Mouse (Mus musculus) megakaryocyte-erythroid progenitor cell, adult 5-6 weeks (primary cell): ENCODE measurements at regions not wholly inside any gene's neighbourhood (a gene's known extent, or its start where the extent isn't known, plus 50 kb on each side); places are given as distances from the start of the nearest gene placed in this dataset.
"Not testable (repeated sequence)": the region's sequence is repeated elsewhere in the genome, so short reads cannot be mapped to it uniquely, and the experiment has no call there.

ENCODE experiments used
- ATAC-seq: replicated peaks from 2 replicates; pipeline ENCODE4 v1.8.0; 2016; ENCODE audit warnings: mild to moderate bottlenecking, inconsistent platforms; ENCODE audit not compliant: severe bottlenecking, poor library complexity, low FRiP score, low TSS enrichment

DNA sequence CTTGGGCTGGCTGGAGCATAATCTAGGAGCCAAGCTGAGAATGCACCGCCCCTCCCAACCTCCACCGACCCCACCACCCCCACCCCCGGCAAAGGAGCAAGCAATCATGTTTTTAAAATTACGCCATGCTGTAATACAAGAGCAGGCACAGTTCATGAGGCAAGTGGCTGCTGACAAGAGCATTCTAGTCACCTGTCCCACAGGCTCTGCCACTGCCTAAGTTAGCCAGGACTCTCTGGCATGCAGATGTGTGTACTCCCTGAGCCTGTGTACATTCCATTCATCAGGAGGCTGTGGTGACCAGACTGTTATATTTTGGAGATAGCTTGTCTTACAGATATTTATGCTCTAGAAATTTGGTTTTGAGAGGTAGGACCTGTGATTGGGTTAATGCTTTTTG lies 520.8 kb upstream of the Pdzrn3 start:
- ATAC-seq, result no peak

DNA sequence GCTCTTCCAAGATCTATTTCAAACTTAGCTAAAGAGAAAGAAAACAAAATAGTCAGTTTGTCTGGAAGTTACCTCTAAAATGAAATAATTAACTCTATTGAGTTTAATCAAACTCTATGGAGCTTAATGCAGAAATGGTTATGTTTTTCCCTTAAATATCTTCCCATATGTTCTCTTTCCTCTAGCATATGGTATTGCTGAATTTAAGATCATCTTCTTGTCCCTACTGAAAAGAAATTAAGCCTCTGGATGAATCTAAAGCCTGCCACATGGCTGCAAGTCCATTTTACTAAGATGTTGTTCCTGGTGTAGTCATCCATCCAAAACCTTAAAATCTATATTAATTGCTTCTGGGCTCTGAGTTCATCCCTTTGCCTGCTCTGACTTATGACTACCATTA lies 513.0 kb upstream of the Pdzrn3 start:
- ATAC-seq, result no peak

DNA sequence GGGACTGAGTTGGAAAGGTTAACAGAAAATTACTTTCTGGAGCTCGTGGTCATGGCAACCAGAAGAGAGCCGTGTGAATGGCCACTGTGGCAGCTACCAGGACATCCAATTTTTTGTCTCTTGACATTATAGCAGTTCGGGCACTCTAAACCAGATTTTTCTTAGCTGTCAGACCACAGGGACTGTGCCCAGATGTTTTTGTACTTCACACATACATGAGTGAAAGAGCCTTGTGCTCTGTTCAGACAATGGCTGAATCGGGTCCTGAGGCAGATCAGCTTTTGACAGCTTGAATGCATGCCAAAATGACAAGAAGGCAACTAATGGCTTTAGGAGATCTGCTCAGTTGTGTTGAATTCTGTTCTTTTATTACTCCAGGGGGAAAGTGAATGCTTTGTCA lies 505.2 kb upstream of the Pdzrn3 start:
- ATAC-seq, result no peak

DNA sequence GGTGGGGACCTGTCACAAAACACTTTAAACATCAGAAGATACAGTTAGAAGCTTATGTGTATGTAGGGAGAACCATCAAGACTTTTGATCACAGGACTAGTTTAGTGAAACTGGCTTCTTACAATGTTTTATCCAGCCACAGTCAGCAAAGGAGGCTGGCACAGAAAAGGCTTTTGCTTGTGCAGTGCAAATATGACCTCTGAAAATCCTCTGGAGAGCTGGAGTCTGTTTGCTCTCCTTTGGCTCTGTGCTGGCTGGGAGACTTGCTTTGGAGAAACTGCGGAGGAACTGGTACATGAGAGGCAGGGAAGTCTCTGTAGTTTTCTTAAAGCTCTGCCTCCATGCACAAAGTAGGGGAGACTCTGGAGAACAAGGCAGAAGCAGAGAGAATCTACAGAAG lies 497.2 kb upstream of the Pdzrn3 start:
- no peak for ATAC-seq

DNA sequence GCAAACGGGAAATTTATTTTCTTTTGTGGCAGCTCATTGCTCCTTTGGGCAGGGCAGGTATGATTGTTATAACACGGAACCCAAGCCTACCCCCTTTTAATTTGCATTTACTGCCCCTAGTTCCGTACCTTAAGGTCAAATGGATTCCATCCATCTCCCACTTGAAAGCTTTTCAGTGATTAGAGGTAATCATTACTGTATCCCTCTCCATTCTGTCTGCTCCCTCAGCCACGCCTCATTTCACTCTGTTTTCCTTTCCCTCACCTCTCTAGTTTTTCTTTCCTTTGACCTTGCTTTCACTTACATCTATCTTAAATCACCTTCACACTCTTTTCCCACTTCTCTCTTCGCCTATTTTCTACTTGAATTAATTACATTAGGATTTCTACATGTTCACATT lies 481.2 kb upstream of the Pdzrn3 start:
- no peak for ATAC-seq

DNA sequence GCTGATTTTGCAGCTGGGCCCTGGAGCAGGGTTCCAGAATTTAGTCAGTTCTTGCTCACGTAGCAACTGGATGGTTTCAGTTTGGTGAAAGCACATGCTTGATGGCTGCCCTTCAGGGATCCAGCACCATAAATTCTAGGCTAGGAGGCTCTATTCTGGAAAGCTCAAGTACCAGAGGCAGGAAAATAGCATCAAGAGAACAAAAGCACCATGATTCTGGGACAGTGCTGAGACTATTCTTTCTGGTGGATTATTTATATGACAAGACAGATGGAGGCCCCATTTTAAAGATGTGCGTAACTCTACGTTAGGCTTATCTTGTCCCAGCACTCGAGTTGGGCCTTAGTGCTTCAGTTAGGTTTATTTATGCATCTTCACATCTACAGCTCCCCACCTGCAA lies 463.0 kb upstream of the Pdzrn3 start:
- no peak for ATAC-seq

DNA sequence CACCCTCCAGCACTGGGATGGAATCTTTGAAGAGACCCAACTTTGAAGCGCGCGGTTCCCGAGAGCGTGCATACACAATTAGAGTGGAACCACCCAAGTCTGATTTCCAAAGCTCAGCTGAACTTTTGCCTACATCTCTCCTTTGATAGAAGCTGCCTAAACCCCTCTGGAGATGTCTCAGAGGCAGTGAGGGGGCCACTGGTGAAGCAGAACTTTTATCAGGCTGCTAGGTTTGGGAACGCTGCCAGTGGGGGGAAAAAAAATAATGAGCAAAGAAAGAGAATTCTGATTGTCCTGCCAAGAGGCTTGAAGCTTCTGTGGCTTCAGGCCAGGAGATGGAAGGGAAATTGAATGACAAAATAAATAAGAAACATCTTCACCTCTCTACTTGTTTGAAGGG lies 459.9 kb upstream of the Pdzrn3 start:
- no peak for ATAC-seq

DNA sequence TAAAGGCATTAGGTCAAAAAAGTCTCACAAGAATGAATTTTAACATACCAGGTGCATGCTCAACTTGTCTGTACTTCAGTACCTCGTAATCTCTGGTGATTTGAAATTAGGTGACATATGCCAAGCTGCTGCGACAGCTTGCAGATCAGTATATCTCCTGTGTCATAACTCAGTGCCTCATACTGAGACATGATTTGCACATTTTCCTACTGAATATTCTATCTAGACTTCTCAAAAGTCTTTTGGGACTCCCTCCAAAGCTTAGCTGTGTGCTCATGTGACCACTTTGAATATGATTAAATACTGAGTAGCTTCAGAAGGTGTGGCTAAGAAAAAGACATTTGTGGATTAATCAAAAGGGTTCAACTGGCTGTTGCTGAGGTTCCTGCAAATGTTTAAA lies 416.3 kb upstream of the Pdzrn3 start:
- ATAC-seq, result no peak

DNA sequence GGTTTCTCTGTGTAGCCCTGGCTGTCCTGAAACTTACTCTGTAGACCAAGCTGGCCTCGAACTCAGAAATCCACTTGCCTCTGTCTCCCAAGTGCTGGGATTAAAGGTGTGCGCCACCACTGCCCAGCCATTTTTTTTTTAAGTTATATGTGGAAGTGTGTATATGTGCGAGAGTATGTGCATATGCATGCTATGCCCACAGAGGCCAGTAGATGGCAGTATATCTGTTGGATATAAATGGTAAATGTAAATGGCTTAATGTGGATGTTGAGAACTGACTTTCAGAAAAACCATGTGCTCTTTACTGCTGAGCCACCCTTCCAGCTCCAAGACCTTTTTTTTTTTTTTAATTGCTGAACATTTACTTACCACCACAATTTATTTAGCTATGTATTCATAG lies 400.2 kb upstream of the Pdzrn3 start:
- ATAC-seq, result no peak

DNA sequence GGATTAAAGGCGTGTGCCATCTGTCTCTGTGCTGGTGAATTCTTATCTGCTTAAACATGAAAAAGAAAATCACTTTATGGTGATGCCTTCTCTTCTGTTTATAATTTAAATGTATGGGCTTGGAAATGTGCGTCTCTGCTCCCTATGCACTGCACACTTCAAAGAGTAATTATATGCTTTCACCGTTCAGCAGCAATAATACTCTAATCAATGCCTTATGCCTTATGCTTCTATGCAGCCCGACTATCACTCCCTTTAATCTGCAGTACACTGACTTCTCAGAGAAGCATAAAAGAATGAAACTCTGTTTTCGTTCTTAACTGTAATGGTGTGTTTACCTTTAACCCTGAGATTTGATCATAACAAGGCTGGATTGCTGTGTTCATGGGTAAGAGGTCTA lies 395.5 kb upstream of the Pdzrn3 start:
- ATAC-seq, result no peak

DNA sequence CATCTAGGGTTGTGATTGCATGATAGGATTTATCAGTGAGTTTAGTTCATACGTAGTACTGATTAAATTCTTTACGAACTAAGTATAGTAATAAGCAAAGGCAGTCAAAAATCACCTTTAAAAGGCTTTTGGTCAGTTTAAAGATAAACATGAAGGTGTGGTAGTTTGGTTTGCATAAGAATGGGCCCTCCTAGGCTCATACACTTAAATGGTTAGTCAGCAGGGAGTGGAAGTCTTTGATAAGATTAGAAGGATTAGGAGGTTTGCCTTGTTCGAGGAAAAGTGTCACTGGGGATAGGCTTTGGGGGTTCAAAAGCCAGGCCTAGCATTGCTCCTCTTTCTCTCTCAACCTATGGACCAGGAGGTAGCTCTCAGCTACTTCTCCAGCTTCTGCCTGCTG lies 357.4 kb upstream of the Pdzrn3 start:
- no peak for ATAC-seq

DNA sequence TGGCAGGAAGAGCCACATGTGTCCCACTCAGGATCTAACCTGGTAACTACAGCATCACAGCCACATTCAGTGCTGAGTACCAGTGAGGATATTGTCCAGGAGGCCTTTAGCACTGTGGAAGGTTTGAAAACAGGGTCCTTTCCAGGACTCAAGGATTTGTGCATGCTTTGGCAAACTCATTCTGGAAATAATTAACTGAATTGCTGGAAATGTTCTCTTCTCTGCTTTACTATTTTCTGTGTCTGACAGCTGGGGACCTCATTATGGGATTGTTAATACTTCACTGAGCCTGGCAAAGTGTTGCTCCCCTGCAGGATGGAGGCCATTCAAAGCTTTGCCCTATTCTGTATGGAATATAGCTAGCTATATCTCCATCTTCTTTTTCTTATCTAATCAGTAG lies 342.8 kb upstream of the Pdzrn3 start:
- no peak for ATAC-seq

DNA sequence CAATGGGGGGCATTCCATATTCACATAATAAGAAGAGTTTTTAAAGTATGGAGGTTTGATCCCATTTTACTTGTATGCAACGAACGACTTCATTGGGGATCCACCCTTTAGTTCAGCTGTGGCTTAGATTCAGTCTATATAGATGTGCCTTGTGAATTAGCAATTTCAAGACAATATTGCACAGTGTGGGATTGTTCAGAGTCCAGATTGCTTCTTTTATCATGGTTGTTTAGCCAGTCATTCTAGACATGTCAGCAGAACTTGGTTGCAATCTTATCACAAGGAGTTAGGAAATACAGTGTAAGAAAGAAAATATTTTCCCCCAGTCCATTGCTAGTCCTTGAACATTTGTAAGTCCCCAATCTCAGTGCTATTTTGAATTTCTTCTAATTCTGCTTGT lies 312.0 kb upstream of the Pdzrn3 start:
- ATAC-seq, result no peak

DNA sequence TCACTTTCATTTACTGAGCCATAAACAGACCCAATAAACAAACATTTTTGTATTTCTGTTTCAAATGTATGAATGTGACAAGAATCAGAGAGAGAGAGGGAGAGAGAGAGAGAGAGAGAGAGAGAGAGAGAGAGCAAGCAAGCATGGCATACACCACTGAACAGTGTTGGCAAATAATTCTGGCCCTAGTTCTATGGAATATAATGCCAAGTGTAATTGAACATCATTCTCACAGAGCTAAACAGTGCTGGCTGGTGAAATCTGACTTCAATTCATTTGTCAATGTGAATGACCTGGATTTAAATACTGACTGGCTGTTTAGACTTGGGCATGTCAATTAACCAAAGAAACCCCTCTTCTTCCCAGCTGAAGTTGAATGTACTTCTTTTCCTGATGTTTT lies 308.9 kb upstream of the Pdzrn3 start:
- ATAC-seq, result no peak

DNA sequence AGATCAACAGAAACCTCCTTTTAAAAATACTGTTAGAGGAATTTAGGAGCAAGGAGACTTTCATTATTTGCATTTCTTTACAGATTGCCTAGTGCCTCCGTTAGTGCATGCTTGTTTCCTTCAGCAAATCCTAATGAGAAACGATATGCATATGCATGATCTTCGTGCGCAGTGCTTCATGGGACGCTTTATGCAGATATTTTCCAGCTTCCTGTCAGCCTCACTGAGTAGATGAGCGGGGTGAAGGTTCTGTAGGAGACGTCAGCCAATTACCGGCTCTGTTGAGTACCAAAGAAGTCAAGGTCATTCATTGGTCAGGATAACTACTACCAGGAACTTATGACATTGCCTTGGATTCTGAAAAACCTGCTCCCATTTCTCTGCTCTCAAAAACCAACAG lies 308.0 kb upstream of the Pdzrn3 start:
- no peak for ATAC-seq

DNA sequence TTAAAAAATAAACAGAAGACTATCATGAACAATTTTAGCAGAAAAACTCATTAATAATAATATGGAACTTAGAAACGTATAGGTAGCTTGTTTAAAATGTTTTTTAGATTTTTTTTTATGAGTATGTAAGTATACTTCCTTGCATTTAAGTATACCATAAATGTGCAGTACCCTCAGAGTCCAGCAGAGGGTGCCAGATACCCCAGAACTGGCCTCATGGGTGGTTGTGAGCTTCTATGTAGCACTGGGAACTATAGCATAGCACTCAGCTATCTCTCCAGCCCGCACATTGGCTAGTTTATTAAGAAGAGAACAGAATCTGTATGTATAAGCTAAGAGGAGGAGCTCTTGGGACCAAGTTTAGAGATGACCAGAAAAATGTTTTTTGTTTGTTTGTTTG lies 306.7 kb upstream of the Pdzrn3 start:
- no peak for ATAC-seq

DNA sequence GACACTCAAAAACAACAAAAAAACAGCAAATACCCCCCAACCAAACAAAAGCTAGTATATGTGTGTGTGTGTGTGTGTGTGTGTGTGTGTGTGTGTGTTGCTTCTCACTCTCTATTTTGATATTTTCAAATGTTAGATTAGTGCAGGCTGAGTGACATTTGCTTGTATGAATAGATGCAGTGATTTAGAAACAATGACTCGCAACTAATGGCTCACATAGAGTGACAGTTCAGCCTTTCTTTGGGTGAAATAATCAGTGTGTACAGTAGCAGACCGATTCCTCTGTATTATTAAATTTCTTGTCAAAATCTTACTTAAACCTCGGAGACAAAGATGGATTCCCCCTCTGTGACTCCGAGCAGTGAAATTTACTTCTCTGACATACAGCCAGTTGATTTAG lies 297.1 kb upstream of the Pdzrn3 start:
- ATAC-seq, result no peak

DNA sequence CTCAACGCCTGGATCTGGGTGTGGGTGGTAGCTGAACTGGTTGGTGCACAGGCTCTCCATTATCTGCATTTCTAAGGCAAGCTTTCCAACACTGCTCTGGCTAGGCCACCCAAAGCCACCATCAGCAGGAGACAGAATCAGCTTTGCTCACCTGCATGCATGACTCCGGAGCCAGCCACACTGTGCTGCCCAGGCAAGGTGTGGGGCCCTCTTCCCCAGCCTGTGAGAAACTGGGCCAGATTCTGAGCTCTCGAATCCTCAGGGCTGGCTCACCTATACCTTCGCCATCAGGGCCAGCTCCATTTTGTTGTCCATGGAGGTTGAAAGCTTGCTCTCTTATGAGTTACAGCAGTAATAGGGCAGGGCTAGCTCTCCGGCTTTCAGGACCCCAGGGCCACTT lies 293.1 kb upstream of the Pdzrn3 start:
- ATAC-seq, result no peak

DNA sequence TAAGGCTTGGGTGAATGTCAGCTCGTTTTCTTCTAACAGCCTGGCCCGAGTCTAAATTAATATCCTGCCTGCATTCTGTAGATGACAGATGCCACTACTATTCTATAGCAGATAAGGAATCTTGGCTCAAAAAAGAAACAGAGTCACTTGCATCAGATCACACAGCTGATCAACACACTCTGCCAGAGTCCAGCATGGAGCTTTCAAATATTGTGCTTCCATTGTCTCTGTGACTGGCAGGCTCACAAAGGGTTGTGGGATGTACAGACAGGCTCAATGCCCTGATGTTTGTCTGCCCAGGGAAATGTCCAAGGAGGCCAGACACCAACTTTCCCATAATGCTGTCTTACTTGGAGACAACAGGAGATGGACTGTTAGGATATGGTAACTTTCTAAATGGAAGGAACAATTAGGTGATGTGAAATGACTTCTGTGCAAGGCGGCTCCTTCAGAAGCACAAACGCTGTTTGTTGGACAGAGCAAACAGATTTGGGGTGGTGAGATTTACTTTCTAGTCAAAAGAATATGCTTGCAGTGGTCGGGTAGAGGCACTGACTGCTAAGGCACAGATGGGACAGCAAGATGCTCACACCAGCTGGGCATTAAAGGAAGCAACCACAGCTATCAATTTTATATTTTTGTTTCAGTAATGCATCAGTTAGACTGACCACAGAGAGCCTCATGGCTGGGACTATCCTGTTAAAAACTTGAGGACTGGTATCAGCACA lies 291.6 kb upstream of the Pdzrn3 start:
- ATAC-seq, result no peak

DNA sequence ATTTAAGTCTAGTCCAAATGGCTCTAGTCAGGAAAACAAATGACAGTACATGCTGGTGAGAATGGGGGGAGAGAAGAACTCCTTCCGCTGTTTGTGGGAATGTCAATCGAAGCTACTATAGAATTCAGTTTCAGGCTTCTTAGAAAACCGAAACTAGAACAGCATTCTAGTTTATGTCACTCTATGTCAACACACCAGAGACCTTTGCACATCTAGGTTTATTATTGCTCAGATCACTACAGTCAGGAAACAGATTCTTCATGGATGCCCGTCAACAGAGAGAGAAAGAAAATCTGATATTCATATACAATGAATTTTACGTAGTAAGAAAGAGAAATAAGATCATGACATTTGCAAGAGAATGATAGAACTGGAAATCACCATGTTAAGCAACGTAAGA lies 276.7 kb upstream of the Pdzrn3 start:
- ATAC-seq, result no peak

DNA sequence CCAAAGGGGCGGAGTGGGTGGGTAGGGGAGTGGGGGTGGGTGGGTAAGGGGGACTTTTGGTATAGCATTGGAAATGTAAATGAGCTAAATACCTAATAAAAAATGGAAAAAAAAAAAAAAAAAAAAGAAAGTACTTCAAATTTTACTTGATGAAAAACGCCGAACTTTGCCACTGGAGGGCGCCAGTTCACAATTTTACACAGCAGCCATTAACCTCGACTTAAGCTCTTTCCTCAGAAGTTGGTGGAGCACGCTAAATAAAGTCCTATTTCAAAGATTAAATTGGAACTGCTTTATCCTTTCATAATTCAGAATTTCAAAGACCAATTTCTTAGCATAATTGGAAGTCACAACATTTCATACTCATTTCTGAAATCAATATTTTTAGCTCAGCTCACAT lies 272.7 kb upstream of the Pdzrn3 start:
- not testable (repeated sequence) for ATAC-seq

DNA sequence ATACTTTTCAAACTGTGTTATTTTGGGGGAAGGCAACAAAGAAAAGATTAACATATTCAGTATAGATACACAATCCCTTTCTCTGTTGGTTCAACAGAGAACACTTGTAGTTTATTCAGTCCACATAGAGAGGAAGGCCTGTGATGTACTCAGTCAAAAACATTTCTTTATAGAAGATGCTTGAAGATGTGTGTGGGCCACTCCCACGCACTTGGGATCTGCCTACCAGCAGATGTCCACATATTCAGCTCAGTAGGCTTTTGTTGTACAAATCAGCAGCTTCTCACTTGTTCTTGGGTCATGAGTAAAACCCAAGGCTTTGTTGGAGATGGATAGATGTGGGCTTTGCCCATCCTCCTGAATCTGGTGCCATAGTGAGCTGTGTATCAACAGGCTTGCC lies 239.6 kb upstream of the Pdzrn3 start:
- no peak for ATAC-seq
